Mouse (Mus musculus) midbrain, embryonic 16.5 days (tissue): Measurements from ENCODE around the gene Chl1. TPM values are rescaled to one million over a fixed set of nuclear protein-coding genes. Genes with fewer than 3 reads are reported as not detected.
A peak's percentile ranks its signal among the peaks of the same experiment; 100 is the strongest.

Source experiments
- ATAC-seq: fragments of 200-750 bp; cut with Nextera tagmentation; 2 replicates; pipeline ENCODE4 v1.8.0; 2017; ENCODE audit warnings: moderate TSS enrichment
- H3K27ac ChIP-seq: fragments of 300-500 bp; sonication (generic); 2 replicates; pipeline ENCODE4 v1.5.1; 2014; ENCODE audit warnings: mild to moderate bottlenecking, low read length, mixed read lengths
- H3K27me3 ChIP-seq: fragments of 300-500 bp; sonication (generic); 2 replicates; pipeline ENCODE4 v1.6.1; 2014; ENCODE audit warnings: low read depth, low read length, mixed read lengths; ENCODE audit not compliant: control insufficient read depth, insufficient read depth
- H3K36me3 ChIP-seq: fragments of 300-500 bp; sonication (generic); 2 replicates; pipeline ENCODE4 v1.6.1; 2014; ENCODE audit warnings: mild to moderate bottlenecking, low read length, moderate library complexity, mixed read lengths; ENCODE audit not compliant: control insufficient read depth, insufficient read depth
- H3K4me1 ChIP-seq: fragments of 300-500 bp; sonication (generic); 2 replicates; pipeline ENCODE4 v1.6.1; 2014; ENCODE audit warnings: mild to moderate bottlenecking, low read length, mixed read lengths; ENCODE audit not compliant: control insufficient read depth, insufficient read depth
- H3K4me2 ChIP-seq: fragments of 300-500 bp; sonication (generic); 2 replicates; pipeline ENCODE4 v1.6.1; 2014; ENCODE audit warnings: mild to moderate bottlenecking, low read length, mixed read lengths
- H3K4me3 ChIP-seq: fragments of 300-500 bp; sonication (generic); 2 replicates; pipeline ENCODE4 v1.5.1; 2014; ENCODE audit warnings: low read depth, mild to moderate bottlenecking, low read length, moderate library complexity, mixed read lengths
- H3K9ac ChIP-seq: fragments of 300-500 bp; sonication (generic); 2 replicates; pipeline ENCODE4 v1.6.1; 2014; ENCODE audit warnings: low read depth, low read length, mixed read lengths
- H3K9me3 ChIP-seq: fragments of 300-500 bp; sonication (generic); replicated peaks from 2 replicates; pipeline ENCODE4 v1.6.1; 2014; ENCODE audit warnings: mild to moderate bottlenecking, low read length, mixed read lengths; ENCODE audit not compliant: control insufficient read depth, poor library complexity, severe bottlenecking
- WGBS: fragments of 180-500 bp; shearing (Covaris S2); extraction: QIAGEN DNeasy Blood & Tissue Kit; methylation state at CpG from one replicate; pipeline ENCODE4 v1.1.7; 2014; 5-methylcytosine and 5-hydroxymethylcytosine counted together
- polyA plus RNA-seq: library from polyadenylated mRNA; unstranded; fragments of >200 nt; fragmentation: Nextera tagmentation; extraction: Ambion mirVana; gene quantifications from 2 replicates; pipeline ENCODE4 v1.2.1, GENCODE M21; 2015

Chl1 gene
- polyA plus RNA-seq, 1 experiment from 2014 or later, result 202 TPM

- peak; percentile 21; the same call in 1 of the 2 replicates for ATAC-seq
- H3K27me3 ChIP-seq, result no peaks in the 10 kb centered on the region
- H3K9me3 ChIP-seq, result no peaks in the 10 kb centered on the region
- no peak overlapping the region for H3K27ac ChIP-seq
- H3K4me2 ChIP-seq, result no peak overlapping the region
- no peak overlapping the region for H3K9ac ChIP-seq
- H3K36me3 ChIP-seq, result no peaks in the 10 kb centered on the region
- H3K4me3 ChIP-seq, result no peak overlapping the region
- 60% methylated on average over 5 of the region's 5 CpGs for WGBS
- no peaks in the 10 kb centered on the region for H3K4me1 ChIP-seq
Observed at GRCm38 (mm10) chr6:103781058-103781457, 270.7 kb downstream of the Chl1 start.

GRCm38 (mm10) chr6:103791077-103791632, 280.8 kb downstream of the Chl1 start:
- no peak for ATAC-seq
- Histone ChIP-seq H3K4me3 (no peak overlapping the region), H3K9me3 (no peaks in the 10 kb centered on the region), H3K4me1 (no peaks in the 10 kb centered on the region), H3K36me3 (no peaks in the 10 kb centered on the region), H3K4me2 (no peak overlapping the region), H3K9ac (no peak overlapping the region), H3K27me3 (no peaks in the 10 kb centered on the region), H3K27ac (no peak overlapping the region)
- WGBS, result 66% methylated on average over 2 of the region's 2 CpGs

DNA sequence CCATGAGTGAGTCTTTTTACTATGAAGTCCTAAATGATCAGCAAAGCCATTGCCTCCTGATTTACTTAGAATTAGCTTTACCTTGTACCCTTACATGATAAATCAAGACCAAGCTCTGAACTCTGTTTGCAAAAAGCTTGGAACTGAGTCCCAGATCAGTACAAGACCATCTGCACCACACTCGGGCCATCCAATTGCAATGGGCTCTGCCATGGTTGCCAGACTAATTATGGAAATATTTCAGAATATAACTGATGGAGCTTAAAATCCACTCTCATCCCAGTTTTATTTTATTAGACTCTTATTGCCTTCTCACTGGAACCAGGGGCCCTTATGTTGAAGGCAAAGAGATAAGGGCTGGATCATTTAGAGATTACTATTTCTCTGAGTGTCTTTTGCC, 284.9 kb downstream of the Chl1 start:
- Histone ChIP-seq H3K27ac (no peak overlapping the region), H3K4me1 (no peaks in the 10 kb centered on the region), H3K4me2 (no peak overlapping the region), H3K36me3 (no peaks in the 10 kb centered on the region), H3K4me3 (no peak overlapping the region), H3K9me3 (no peaks in the 10 kb centered on the region), H3K9ac (no peak overlapping the region), H3K27me3 (no peaks in the 10 kb centered on the region)
- WGBS, result 42% methylated on average over 1 of the region's 1 CpGs
- no peak for ATAC-seq
